Comparison of ENCODE assay signal across 10 mouse cellular contexts in genomic region chr19:25186316-25186715, GRCm38 (mm10). TPM values are rescaled to one million over a fixed set of nuclear protein-coding genes. Genes with fewer than 3 reads are reported as not detected.
A peak's percentile ranks its signal among the peaks of the same experiment; 100 is the strongest.
DNase-seq lines count a peak whose midpoint lies in the region; ATAC-seq lines count a peak whose summit lies in the region.
"Had no signal": no experiment of that assay in that cellular context is flagged by ENCODE, and none has a peak within 500 bp of the region (broad histone marks: within the 10 kb centered on the region; RNA-seq: fewer than 3 reads in every experiment).

No protein-coding gene starts in this region.

- intact Hi-C loops in heart, postnatal 25 days (cut with DNase I), result no loop called here

- H3K27ac ChIP-seq in heart, embryonic 16.5 days (ENCODE audit: low read length), result peak overlapping the region; percentile 49

- H3K36me3 ChIP-seq in heart, embryonic 16.5 days (ENCODE audit: control insufficient read depth, insufficient read depth), result no peaks in the 10 kb centered on the region

- no peak overlapping the region for H3K9ac ChIP-seq in heart, embryonic 16.5 days (ENCODE audit: low read length)
- H3K9ac ChIP-seq: liver, postnatal 0 days had no signal

- 0 out of 2 replicates have a peak, but pooled peaks have one; percentile 61 for ATAC-seq in heart, embryonic 16.5 days (replicated peaks; ENCODE audit: extremely low read depth, insufficient read depth, low FRiP score)
- ATAC-seq in frontal cortex, adult (ENCODE audit: low TSS enrichment), result no peak
- ATAC-seq: liver, postnatal 0 days had no signal

- H3K27me3 ChIP-seq in heart, embryonic 16.5 days (ENCODE audit: control insufficient read depth, insufficient read depth, low read length), result no peaks in the 10 kb centered on the region

- peaks cover 12% of the 10 kb centered on the region for H3K4me1 ChIP-seq in heart, embryonic 16.5 days (ENCODE audit: control insufficient read depth, insufficient read depth, low read length)

- H3K4me2 ChIP-seq in heart, embryonic 16.5 days (ENCODE audit: low read depth, low read length), result no peak overlapping the region

- DNase-seq in heart, adult 18-20 months, result peak; percentile 54 to 62
- DNase-seq in heart, postnatal 25 days (ENCODE audit: low spot score), result no peak
- peak; percentile 46 for DNase-seq in urinary bladder, postnatal 14 days (ENCODE audit: low spot score)
- DNase-seq in urinary bladder, postnatal 25 days (ENCODE audit: low spot score), result no peak
- peak; percentile 75 for DNase-seq in testis, postnatal 14 days (ENCODE audit: low spot score)
- DNase-seq in spleen, postnatal 36 days (ENCODE audit: low spot score in 2 of 2), result no peak
- DNase-seq: kidney, adult 9 months; liver, postnatal 0 days had no signal

- H3K9me3 ChIP-seq in heart, embryonic 16.5 days (replicated peaks; ENCODE audit: control insufficient read depth, low read length), result no peaks in the 10 kb centered on the region

- 44% methylated on average over 5 of the region's 5 CpGs for WGBS in heart, embryonic 16.5 days

- no peak overlapping the region for H3K4me3 ChIP-seq in heart, embryonic 16.5 days (ENCODE audit: low read length)

RNA-seq across cellular contexts. Expression of gene Kank1, which starts 50.5 kb away (rescaled TPM):
- 10 to 100 TPM; 37.2 to 38.1 TPM for total RNA-seq in heart, adult 18-20 months (2021)
- 10 to 100 TPM; 42.4 to 43.5 TPM for total RNA-seq in heart, postnatal 25 days (2021)
- 40.9 and 41.8 TPM in 2 replicates for polyA plus RNA-seq in heart, embryonic 16.5 days (2015; fragmentation: Nextera tagmentation; extraction: Ambion mirVana)

Comparison
In these comparisons a context has a peak if more than half of its experiments do, and no peak if none do; other contexts are left out.
1. DNase-seq: peak in heart, adult 18-20 months (2 of 2), urinary bladder, postnatal 14 days (single experiment) and testis, postnatal 14 days (single experiment); none in heart, postnatal 25 days (single experiment), urinary bladder, postnatal 25 days (single experiment) and spleen, postnatal 36 days (0 of 2).